Mouse (Mus musculus) forebrain, embryonic 13.5 days (tissue): ENCODE results near the gene Lefty2. TPM values are rescaled to one million over a fixed set of nuclear protein-coding genes. Genes with fewer than 3 reads are reported as not detected.
A peak's percentile ranks its signal among the peaks of the same experiment; 100 is the strongest.

Experiments
- ATAC-seq: fragments of 200-750 bp; cut with Nextera tagmentation; 2 replicates; pipeline ENCODE4 v1.8.0; 2017
- H3K27ac ChIP-seq: fragments of 300-500 bp; sonication (generic); 2 replicates; pipeline ENCODE4 v1.5.1; 2015; ENCODE audit warnings: inconsistent platforms, mild to moderate bottlenecking, moderate library complexity
- H3K27me3 ChIP-seq: fragments of 300-500 bp; sonication (generic); 2 replicates; pipeline ENCODE4 v1.6.1; 2015; ENCODE audit warnings: mild to moderate bottlenecking, inconsistent platforms
- H3K36me3 ChIP-seq: fragments of 300-500 bp; sonication (generic); 2 replicates; pipeline ENCODE4 v1.6.1; 2015; ENCODE audit warnings: mild to moderate bottlenecking, inconsistent platforms; ENCODE audit not compliant: poor library complexity, severe bottlenecking
- H3K4me1 ChIP-seq: fragments of 300-500 bp; sonication (generic); 2 replicates; pipeline ENCODE4 v1.6.1; 2015; ENCODE audit warnings: inconsistent platforms
- H3K4me2 ChIP-seq: fragments of 300-500 bp; sonication (generic); 2 replicates; pipeline ENCODE4 v1.6.1; 2015; ENCODE audit warnings: inconsistent platforms, mild to moderate bottlenecking, moderate library complexity
- H3K4me3 ChIP-seq: fragments of 300-500 bp; sonication (generic); 2 replicates; pipeline ENCODE4 v1.5.1; 2015; ENCODE audit warnings: mild to moderate bottlenecking, inconsistent platforms
- H3K9ac ChIP-seq: fragments of 300-500 bp; sonication (generic); 2 replicates; pipeline ENCODE4 v1.6.1; 2015; ENCODE audit warnings: mild to moderate bottlenecking, inconsistent platforms
- H3K9me3 ChIP-seq: fragments of 300-500 bp; sonication (generic); replicated peaks from 2 replicates; pipeline ENCODE4 v1.6.1; 2016; ENCODE audit warnings: inconsistent platforms
- whole genome bisulfite sequencing: fragments of 180-500 bp; shearing (Covaris S2); methylation state at CpG from one replicate; pipeline ENCODE4 v1.1.7; 2015; 5-methylcytosine and 5-hydroxymethylcytosine counted together
- polyA plus RNA-seq: library from polyadenylated mRNA; unstranded; fragments of >200 nt; fragmentation: Nextera tagmentation; extraction: Ambion mirVana; gene quantifications from 2 replicates; pipeline ENCODE4 v1.2.1, GENCODE M21; 2015

Lefty2 gene
- polyA plus RNA-seq, 1 experiment from 2014 or later = 0.41 TPM

GRCm38 (mm10) chr1:180940776-180941460 lies 48.0 kb downstream of the Lefty2 start:
- Histone ChIP-seq H3K4me1 (peaks cover 24% of the 10 kb centered on the region), H3K4me3 (no peak overlapping the region), H3K27ac (no peak overlapping the region), H3K9ac (no peak overlapping the region), H3K9me3 (no peaks in the 10 kb centered on the region), H3K36me3 (no peaks in the 10 kb centered on the region), H3K27me3 (peaks cover 77% of the 10 kb centered on the region), H3K4me2 (0 out of 2 replicates have a peak overlapping the region, but pooled peaks have one; percentile 90)
- ATAC-seq = no peak
- WGBS = 83% methylated on average over 7 of the region's 7 CpGs

GRCm38 (mm10) chr1:180941726-180942125 lies 48.8 kb downstream of the Lefty2 start:
- peaks cover 68% of the 10 kb centered on the region for H3K27me3 ChIP-seq
- H3K4me2 ChIP-seq = peak overlapping the region; percentile 90
- H3K4me3 ChIP-seq = peak overlapping the region; percentile 75
- no peaks in the 10 kb centered on the region for H3K9me3 ChIP-seq
- 0 out of 2 replicates have a peak, but pooled peaks have one; percentile 19 for ATAC-seq
- H3K36me3 ChIP-seq = no peaks in the 10 kb centered on the region
- no peak overlapping the region for H3K27ac ChIP-seq
- 3% methylated on average over 18 of the region's 18 CpGs for WGBS
- H3K9ac ChIP-seq = peak overlapping the region; percentile 61
- peaks cover 26% of the 10 kb centered on the region for H3K4me1 ChIP-seq

GRCm38 (mm10) chr1:180942166-180943031 lies 49.5 kb downstream of the Lefty2 start, which contains the start of gene Tmem63a:
Gene Tmem63a (plus strand): TSS chr1:180942344.
- peaks cover 62% of the 10 kb centered on the region for H3K27me3 ChIP-seq
- no peak within 1 kb of the TSS for H3K27ac ChIP-seq
- peak within 1 kb of the TSS; percentile 90 for H3K4me2 ChIP-seq
- peak within 1 kb of the TSS; percentile 61 for H3K9ac ChIP-seq
- H3K4me3 ChIP-seq = peak within 1 kb of the TSS; percentile 75
- H3K4me1 ChIP-seq = peaks cover 26% of the 10 kb centered on the region
- no peaks in the 10 kb centered on the region for H3K36me3 ChIP-seq
- H3K9me3 ChIP-seq = no peaks in the 10 kb centered on the region
- ATAC-seq = peak; percentile 70
- WGBS = under 1% methylated on average over 73 of the region's 73 CpGs

GRCm38 (mm10) chr1:180943032-180943644 lies 50.2 kb downstream of the Lefty2 start:
- 45% methylated on average over 11 of the region's 11 CpGs for WGBS
- Histone ChIP-seq H3K9ac (no peak overlapping the region), H3K27me3 (peaks cover 55% of the 10 kb centered on the region), H3K4me3 (peak overlapping the region; percentile 75), H3K27ac (no peak overlapping the region), H3K36me3 (no peaks in the 10 kb centered on the region), H3K9me3 (no peaks in the 10 kb centered on the region), H3K4me1 (peaks cover 26% of the 10 kb centered on the region), H3K4me2 (peak overlapping the region; percentile 90)
- ATAC-seq = no peak

GRCm38 (mm10) chr1:180943896-180944295 lies 51.0 kb downstream of the Lefty2 start:
- ATAC-seq = no peak
- Histone ChIP-seq H3K9me3 (no peaks in the 10 kb centered on the region), H3K4me2 (no peak overlapping the region), H3K4me3 (no peak overlapping the region), H3K9ac (no peak overlapping the region), H3K4me1 (peaks cover 26% of the 10 kb centered on the region), H3K27me3 (peaks cover 55% of the 10 kb centered on the region), H3K27ac (no peak overlapping the region), H3K36me3 (no peaks in the 10 kb centered on the region)
- WGBS = 84% methylated on average over 1 of the region's 1 CpGs

- no peaks in the 10 kb centered on the region for H3K9me3 ChIP-seq
- H3K36me3 ChIP-seq = no peaks in the 10 kb centered on the region
- no peak overlapping the region for H3K4me3 ChIP-seq
- H3K4me2 ChIP-seq = no peak overlapping the region
- no peak overlapping the region for H3K27ac ChIP-seq
- ATAC-seq = no peak
- H3K27me3 ChIP-seq = peaks cover 55% of the 10 kb centered on the region
- no peak overlapping the region for H3K9ac ChIP-seq
- H3K4me1 ChIP-seq = peaks cover 26% of the 10 kb centered on the region
- 77% methylated on average over 4 of the region's 4 CpGs for WGBS
These were observed 51.6 kb downstream of the Lefty2 start for GRCm38 (mm10) chr1:180944553-180944952.

- peak; percentile 73 for ATAC-seq
- WGBS = 31% methylated on average over 20 of the region's 20 CpGs
- no peaks in the 10 kb centered on the region for H3K9me3 ChIP-seq
These were observed 52.4 kb downstream of the Lefty2 start for GRCm38 (mm10) chr1:180945001-180945980.

GRCm38 (mm10) chr1:180946448-180946847 lies 53.5 kb downstream of the Lefty2 start:
- H3K9ac ChIP-seq = no peak overlapping the region
- no peak overlapping the region for H3K4me3 ChIP-seq
- peaks cover 26% of the 10 kb centered on the region for H3K4me1 ChIP-seq
- 91% methylated on average over 6 of the region's 6 CpGs for WGBS
- no peak overlapping the region for H3K4me2 ChIP-seq
- H3K27me3 ChIP-seq = peaks cover 37% of the 10 kb centered on the region
- no peak for ATAC-seq
- H3K36me3 ChIP-seq = no peaks in the 10 kb centered on the region
- no peaks in the 10 kb centered on the region for H3K9me3 ChIP-seq
- H3K27ac ChIP-seq = no peak overlapping the region

More at GRCm38 (mm10) chr1:180945001-180945980, 52.4 kb downstream of the Lefty2 start:
- Histone ChIP-seq H3K4me1 (peaks cover 26% of the 10 kb centered on the region), H3K27ac (no peak overlapping the region), H3K27me3 (peaks cover 49% of the 10 kb centered on the region), H3K4me3 (no peak overlapping the region), H3K36me3 (no peaks in the 10 kb centered on the region), H3K4me2 (peak overlapping the region; percentile 20; the same call in 1 of the 2 replicates), H3K9ac (no peak overlapping the region; the same call in 1 of the 2 replicates)

Other genes starting within 250 kb of the Lefty2 start
- 0.09 TPM in 1 of 2 replicates, not detected in the other for gene Mixl1, start 196.1 kb upstream of the Lefty2 start, polyA plus RNA-seq
- 19.0 and 19.3 TPM in 2 replicates for gene Acbd3, start 167.1 kb upstream of the Lefty2 start, polyA plus RNA-seq
- gene H3f3a, start 79.2 kb upstream of the Lefty2 start, polyA plus RNA-seq = 4,035 and 4,414 TPM in 2 replicates
- gene Sde2, start 42.0 kb upstream of the Lefty2 start, polyA plus RNA-seq = 32.7 and 33.8 TPM in 2 replicates
- gene Pycr2, start 11.2 kb downstream of the Lefty2 start, polyA plus RNA-seq = 90.6 and 101 TPM in 2 replicates
- gene Lefty1, start 41.9 kb downstream of the Lefty2 start, polyA plus RNA-seq = not detected in 2 replicates
- gene Tmem63a, start 49.2 kb downstream of the Lefty2 start, polyA plus RNA-seq = 0.88 and 1.4 TPM in 2 replicates
- 1.3 and 1.7 TPM in 2 replicates for gene Ephx1, start 127.8 kb downstream of the Lefty2 start, polyA plus RNA-seq
- 0.11 TPM in 1 of 2 replicates, not detected in the other for gene 9130409I23Rik, start 158.1 kb downstream of the Lefty2 start, polyA plus RNA-seq